Mouse (Mus musculus) MEL (cell line): ENCODE data around the gene Bex3. TPM values are rescaled to one million over a fixed set of nuclear protein-coding genes. Genes with fewer than 3 reads are reported as not detected.

Experiments used
- DNase-seq: peaks from one replicate; pipeline ENCODE4 v3.0.0; 2011; ENCODE audit warnings: low read depth, low spot score
- H3K27ac ChIP-seq: 2 replicates; pipeline ENCODE4 v1.5.1; 2012; ENCODE audit warnings: low read depth, mild to moderate bottlenecking, control low read depth, low read length, moderate library complexity; ENCODE audit not compliant: control insufficient read depth
- H3K27me3 ChIP-seq, 2 experiments: fragments of 150-350 bp in 1 of 2; sonication (generic) in 1 of 2; 2 replicates each; pipeline ENCODE4 v1.6.1; 2012; ENCODE audit warnings: low read length in 2 of 2, mild to moderate bottlenecking in 2 of 2, improper control_type of control experiment in 1 of 2, moderate library complexity in 1 of 2; ENCODE audit not compliant: insufficient read depth in 2 of 2, control insufficient read depth in 1 of 2
- H3K36me3 ChIP-seq, 2 experiments: 2 replicates each; pipeline ENCODE4 v1.6.1; 2012 to 2014; ENCODE audit warnings: low read length in 2 of 2, improper control_type of control experiment in 1 of 2, inconsistent platforms in 1 of 2, mild to moderate bottlenecking in 1 of 2; ENCODE audit not compliant: insufficient read depth in 2 of 2, control insufficient read depth in 1 of 2
- H3K4me1 ChIP-seq, 2 experiments: fragments of 150-350 bp in 1 of 2; sonication (generic) in 1 of 2; 2 replicates each; pipeline ENCODE4 v1.6.1; 2012; ENCODE audit warnings: low read length in 2 of 2, improper control_type of control experiment in 1 of 2, mild to moderate bottlenecking in 1 of 2; ENCODE audit not compliant: insufficient read depth in 2 of 2, control insufficient read depth in 1 of 2
- H3K4me3 ChIP-seq, 2 experiments: fragments of 150-350 bp in 1 of 2; sonication (generic) in 1 of 2; 2 replicates each; pipeline ENCODE4 v1.5.1; 2012; ENCODE audit warnings: low read depth in 2 of 2, low read length in 2 of 2, mild to moderate bottlenecking in 2 of 2, moderate library complexity in 2 of 2, control low read depth in 1 of 2, improper control_type of control experiment in 1 of 2; ENCODE audit not compliant: control insufficient read depth in 1 of 2, insufficient read depth in 1 of 2
- H3K79me2 ChIP-seq: 2 replicates; pipeline ENCODE4 v1.6.1; 2012; ENCODE audit warnings: mild to moderate bottlenecking, low read length, moderate library complexity; ENCODE audit not compliant: control insufficient read depth, poor library complexity, insufficient read depth
- H3K9ac ChIP-seq: 2 replicates; pipeline ENCODE4 v1.6.1; 2012; ENCODE audit warnings: low read depth, mild to moderate bottlenecking, control low read depth, low read length, moderate library complexity; ENCODE audit not compliant: control insufficient read depth, poor library complexity, severe bottlenecking
- H3K9me3 ChIP-seq: fragments of 150-350 bp; sonication (generic); replicated peaks from 2 replicates; pipeline ENCODE4 v1.6.1; 2012; ENCODE audit warnings: mild to moderate bottlenecking, low read length, improper control_type of control experiment, moderate library complexity; ENCODE audit not compliant: insufficient read depth
- CHD2 ChIP-seq: IDR thresholded peaks from 2 replicates; pipeline ENCODE4 v1.6.1; 2011; ENCODE audit warnings: low read length, improper control_type of control experiment
- CTCF ChIP-seq, 3 experiments: IDR thresholded peaks in 2 of 3; conservative IDR thresholded peaks in 1 of 3; 2 replicates each; pipeline ENCODE4 v1.5.1; 2011 to 2012; ENCODE audit warnings: low read length in 3 of 3, low read depth in 2 of 3, mild to moderate bottlenecking in 2 of 3, improper control_type of control experiment in 1 of 3, inconsistent platforms in 1 of 3, mixed read lengths in 1 of 3, moderate library complexity in 1 of 3; ENCODE audit not compliant: control insufficient read depth in 1 of 3, insufficient read depth in 1 of 3, poor library complexity in 1 of 3, severe bottlenecking in 1 of 3
- JUND ChIP-seq: IDR thresholded peaks from 2 replicates; pipeline ENCODE4 v1.6.1; 2011; ENCODE audit warnings: low read depth, mild to moderate bottlenecking, improper control_type of control experiment, low read length
- MEF2A ChIP-seq: IDR thresholded peaks from 2 replicates; pipeline ENCODE4 v1.6.1; 2014; ENCODE audit warnings: low read depth, mild to moderate bottlenecking, inconsistent platforms, low read length, improper control_type of control experiment; ENCODE audit not compliant: poor library complexity, insufficient replicate concordance, severe bottlenecking; ENCODE audit errors: extremely low read depth
- MXI1 ChIP-seq: IDR thresholded peaks from 2 replicates; pipeline ENCODE4 v1.6.1; 2011; ENCODE audit warnings: mild to moderate bottlenecking, low read depth, low read length, improper control_type of control experiment
- POLR2A ChIP-seq, 2 experiments: IDR thresholded peaks; 2 replicates each; pipeline ENCODE4 v1.6.1; 2011 to 2012; ENCODE audit warnings: low read length in 2 of 2, mild to moderate bottlenecking in 2 of 2, control low read depth in 1 of 2, improper control_type of control experiment in 1 of 2, low read depth in 1 of 2, moderate library complexity in 1 of 2; ENCODE audit not compliant: control insufficient read depth in 1 of 2, insufficient read depth in 1 of 2, poor library complexity in 1 of 2
- POLR2AphosphoS2 ChIP-seq: IDR thresholded peaks from 2 replicates; pipeline ENCODE4 v1.6.1; 2011; ENCODE audit warnings: low read length, improper control_type of control experiment
- RAD21 ChIP-seq: IDR thresholded peaks from 2 replicates; pipeline ENCODE4 v1.6.1; 2011; ENCODE audit warnings: mild to moderate bottlenecking, low read depth, low read length, improper control_type of control experiment
- RCOR1 ChIP-seq: IDR thresholded peaks from 2 replicates; pipeline ENCODE4 v1.6.1; 2012; ENCODE audit warnings: low read depth, mild to moderate bottlenecking, inconsistent platforms, low read length, improper control_type of control experiment
- SIN3A ChIP-seq: IDR thresholded peaks from 2 replicates; pipeline ENCODE4 v1.6.1; 2012; ENCODE audit warnings: low read length, improper control_type of control experiment, inconsistent platforms
- SMC3 ChIP-seq: IDR thresholded peaks from 2 replicates; pipeline ENCODE4 v1.6.1; 2011; ENCODE audit warnings: low read depth, low read length, improper control_type of control experiment
- TCF12 ChIP-seq: IDR thresholded peaks from 2 replicates; pipeline ENCODE4 v1.6.1; 2014; ENCODE audit warnings: low read depth, mild to moderate bottlenecking, inconsistent platforms, low read length, improper control_type of control experiment, moderate library complexity
- USF2 ChIP-seq, 2 experiments: IDR thresholded peaks; 2 replicates each; pipeline ENCODE4 v1.6.1; 2011 to 2012; ENCODE audit warnings: improper control_type of control experiment in 2 of 2, low read length in 2 of 2, borderline replicate concordance in 1 of 2, inconsistent platforms in 1 of 2, low read depth in 1 of 2, mild to moderate bottlenecking in 1 of 2; ENCODE audit not compliant: insufficient read depth in 1 of 2
- ZC3H11A ChIP-seq: IDR thresholded peaks from 2 replicates; pipeline ENCODE4 v1.6.1; 2012; ENCODE audit warnings: low read depth, mild to moderate bottlenecking, inconsistent platforms, low read length, improper control_type of control experiment
- ZNF384 ChIP-seq: IDR thresholded peaks from 2 replicates; pipeline ENCODE4 v1.6.1; 2012; ENCODE audit warnings: low read depth, mild to moderate bottlenecking, inconsistent platforms, low read length, improper control_type of control experiment
- polyA plus RNA-seq, 2 experiments: library from polyadenylated mRNA; stranded (reverse) in 1 of 2; unstranded in 1 of 2; fragments of >175 nt in 1 of 2; fragments of >200 nt in 1 of 2; gene quantifications; 2 replicates each; pipeline versions ENCODE4 v1.2.1 to v1.2.4; 2012; ENCODE audit warnings: low replicate concordance in 2 of 2, low read depth in 1 of 2; ENCODE audit not compliant: insufficient read length in 2 of 2, insufficient read depth in 1 of 2, missing spikeins in 1 of 2
- total RNA-seq: library from RNA; depleted of rRNA; stranded (reverse); fragments of 300-350 nt; gene quantifications from 2 replicates; pipeline ENCODE4 v1.2.3, GENCODE M21; 2012

Gene Bex3
- total and polyA plus RNA-seq, 3 experiments: 153 to 326 TPM; not detected in 1

GRCm38 (mm10) chrX:136290817-136291281 is 20.8 kb downstream of the Bex3 start:
- Histone ChIP-seq H3K36me3 (no peaks in the 10 kb centered on the region), H3K4me3 (no peak overlapping the region), H3K9me3 (no peaks in the 10 kb centered on the region), H3K27ac (no peak overlapping the region), H3K27me3 (peaks cover 0 to 7% of the 10 kb centered on the region in 2 experiments; a peak in 2 of 4 replicates), H3K9ac (no peak overlapping the region), H3K4me1 (no peaks in the 10 kb centered on the region), H3K79me2 (no peaks in the 10 kb centered on the region)
- DNase-seq: no peak
- no peak for TF ChIP-seq POLR2A (IDR thresholded peaks at IDR 0.05; ENCODE audit: control insufficient read depth in 1 of 2, insufficient read depth in 1 of 2, low read depth in 1 of 2, low read length in 2 of 2, poor library complexity in 1 of 2)
- TF ChIP-seq TCF12: no peak
- no peak for TF ChIP-seq POLR2AphosphoS2
- no peak for TF ChIP-seq USF2 (IDR thresholded peaks at IDR 0.05; ENCODE audit: borderline replicate concordance in 1 of 2, insufficient read depth in 1 of 2, low read depth in 1 of 2, low read length in 2 of 2)
- TF ChIP-seq SIN3A: no peak
- no peak for TF ChIP-seq MXI1
- no peak for TF ChIP-seq MEF2A

- no peaks in the 10 kb centered on the region for H3K9me3 ChIP-seq
- H3K9ac ChIP-seq: no peak overlapping the region
- H3K4me1 ChIP-seq: no peaks in the 10 kb centered on the region
- peak; percentile 53 for DNase-seq
- peaks cover 0 to 1% of the 10 kb centered on the region in 2 experiments; a peak in 3 of 4 replicates for H3K27me3 ChIP-seq
- H3K27ac ChIP-seq: no peak overlapping the region
- H3K36me3 ChIP-seq: no peaks in the 10 kb centered on the region
- TF ChIP-seq RAD21 (peak; percentile 69), ZNF384 (no peak), SMC3 (peak; percentile 93), JUND (no peak), CHD2 (no peak), CTCF (IDR thresholded peaks at IDR 0.05 in 2 of 3, conservative IDR thresholded peaks at IDR 0.05 in 1 of 3; ENCODE audit: control insufficient read depth in 1 of 3, insufficient read depth in 1 of 3, low read depth in 2 of 3, low read length in 3 of 3, poor library complexity in 1 of 3, severe bottlenecking in 1 of 3) (peak; percentile 50 to 83 (median 73)), ZC3H11A (peak; percentile 56; the same call in 1 of the 2 replicates)
- no peaks in the 10 kb centered on the region for H3K79me2 ChIP-seq
- no peak overlapping the region for H3K4me3 ChIP-seq
Measured at GRCm38 (mm10) chrX:136304295-136304694, 34.2 kb downstream of the Bex3 start.

- Histone ChIP-seq H3K27me3 (peaks cover 0 to 1% of the 10 kb centered on the region in 2 experiments; a peak in 3 of 4 replicates), H3K9ac (no peak overlapping the region), H3K4me1 (no peaks in the 10 kb centered on the region), H3K4me3 (no peak overlapping the region), H3K27ac (no peak overlapping the region), H3K79me2 (no peaks in the 10 kb centered on the region), H3K36me3 (no peaks in the 10 kb centered on the region), H3K9me3 (no peaks in the 10 kb centered on the region)
- DNase-seq: no peak
- TF ChIP-seq RCOR1: no peak
Measured at GRCm38 (mm10) chrX:136306196-136306595, 36.1 kb downstream of the Bex3 start.
